Mouse (Mus musculus) bone marrow macrophage, adult 2 months (primary cell): Measurements from ENCODE around the gene N4bp2.

Source experiments
- CTCF ChIP-seq: IDR thresholded peaks from 2 replicates; pipeline ENCODE4 v1.5.1; 2012; ENCODE audit warnings: low read depth, mild to moderate bottlenecking, low read length, moderate library complexity
- POLR2A ChIP-seq: IDR thresholded peaks from 2 replicates; pipeline ENCODE4 v1.6.1; 2012; ENCODE audit warnings: mild to moderate bottlenecking, low read depth, low read length, borderline replicate concordance

DNA sequence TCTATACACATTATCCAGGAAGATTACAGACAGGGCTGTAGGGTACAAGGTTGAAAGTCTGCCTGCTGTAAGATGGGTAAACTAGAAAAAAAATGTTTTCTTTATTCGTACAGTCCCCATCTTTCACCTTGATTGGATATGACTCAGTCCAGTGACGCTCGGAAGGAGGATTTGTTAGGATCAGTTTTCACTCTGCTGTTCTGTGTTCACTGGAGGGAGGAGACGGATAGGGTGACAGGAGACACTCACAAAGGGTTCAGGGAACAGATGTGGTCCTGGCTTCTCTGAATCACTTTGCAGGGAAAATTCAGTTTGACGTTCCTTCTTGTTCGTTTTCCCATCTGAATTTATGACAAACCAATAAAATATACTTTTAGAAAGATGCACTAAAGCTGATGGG is 74.7 kb downstream of the N4bp2 start:
- no peak for TF ChIP-seq POLR2A
- TF ChIP-seq CTCF, result no peak
